Mouse (Mus musculus) heart, adult 9 months (tissue): ENCODE measurements around the gene Edil3.

Source experiments
- DNase-seq, 2 experiments: peaks; one replicate each; pipeline ENCODE4 v3.0.0; 2022; ENCODE audit warnings: low spot score in 2 of 2

Gene Edil3

GRCm38 (mm10) chr13:88821440-88822331 is at the start of gene Edil3:
Gene Edil3, plus strand, starts transcription at chr13:88821472.
- DNase-seq = no peak

- no peak for DNase-seq
These were observed 22.1 kb upstream of the Edil3 start for GRCm38 (mm10) chr13:88799186-88799585.

- no peak for DNase-seq
These were observed 20.3 kb upstream of the Edil3 start for GRCm38 (mm10) chr13:88801006-88801405.

- DNase-seq = no peak
These were observed 15.4 kb upstream of the Edil3 start for GRCm38 (mm10) chr13:88805838-88806237.

- DNase-seq = no peak
These were observed 15.0 kb upstream of the Edil3 start for GRCm38 (mm10) chr13:88806269-88806668.

- DNase-seq = no peak
These were observed 11.2 kb upstream of the Edil3 start for GRCm38 (mm10) chr13:88810097-88810496.

GRCm38 (mm10) chr13:88820686-88821308 is 475 bp upstream of the Edil3 start:
- DNase-seq = no peak

GRCm38 (mm10) chr13:88822332-88822895 is 1.1 kb downstream of the Edil3 start:
- DNase-seq = no peak

GRCm38 (mm10) chr13:88822976-88823521 is 1.8 kb downstream of the Edil3 start:
- DNase-seq = no peak

GRCm38 (mm10) chr13:88823522-88824419 is 2.5 kb downstream of the Edil3 start:
- no peak for DNase-seq

GRCm38 (mm10) chr13:88824441-88824840 is 3.2 kb downstream of the Edil3 start:
- no peak for DNase-seq

- DNase-seq = no peak
These were observed 7.1 kb downstream of the Edil3 start for GRCm38 (mm10) chr13:88828362-88828761.

GRCm38 (mm10) chr13:88833732-88834131 is 12.5 kb downstream of the Edil3 start:
- DNase-seq = no peak

- DNase-seq = no peak
These were observed 28.5 kb downstream of the Edil3 start for GRCm38 (mm10) chr13:88849739-88850138.

- DNase-seq = no peak
These were observed 58.7 kb downstream of the Edil3 start for GRCm38 (mm10) chr13:88879960-88880359.

GRCm38 (mm10) chr13:88890728-88891127 is 69.5 kb downstream of the Edil3 start:
- DNase-seq = no peak

GRCm38 (mm10) chr13:88900046-88900445 is 78.8 kb downstream of the Edil3 start:
- DNase-seq = no peak

GRCm38 (mm10) chr13:88907405-88907804 is 86.1 kb downstream of the Edil3 start:
- no peak for DNase-seq

GRCm38 (mm10) chr13:88908187-88908586 is 86.9 kb downstream of the Edil3 start:
- no peak for DNase-seq

GRCm38 (mm10) chr13:88916503-88916902 is 95.2 kb downstream of the Edil3 start:
- no peak for DNase-seq

GRCm38 (mm10) chr13:88929626-88930025 is 108.4 kb downstream of the Edil3 start:
- no peak for DNase-seq
